Mouse (Mus musculus): ENCODE measurements around the gene Cox19. TPM values are rescaled to one million over a fixed set of nuclear protein-coding genes. Genes with fewer than 3 reads are reported as not detected.
"Not testable (repeated sequence)": the region's sequence is repeated elsewhere in the genome, so short reads cannot be mapped to it uniquely, and the experiment has no call there.

Gene Cox19
- 111 and 117 TPM in 2 replicates for polyA plus RNA-seq (2015; fragmentation: Nextera tagmentation; extraction: Ambion mirVana)

DNA sequence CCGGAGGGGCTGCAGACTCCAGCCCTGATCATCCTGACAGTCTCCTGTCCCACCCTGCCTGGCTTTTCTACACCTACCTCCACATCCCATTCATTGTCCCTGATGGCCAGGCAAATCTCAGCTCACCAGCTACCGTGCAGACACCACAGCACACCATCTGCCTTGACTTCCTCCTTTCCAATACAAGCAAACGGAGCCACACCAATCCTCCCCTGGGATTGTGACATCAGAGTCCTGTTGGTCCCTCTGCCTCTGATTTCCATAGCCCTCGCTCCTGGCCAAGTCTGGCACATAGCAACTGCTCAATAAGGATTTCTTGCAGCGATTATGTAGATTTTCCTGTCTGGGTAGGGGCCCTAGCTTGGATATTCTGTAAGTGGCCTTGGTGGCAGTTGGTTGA, at the start of gene Cox19:
TSS of gene Cox19 (minus strand) at position 285 of the 400 bp plus-strand sequence.
- Histone ChIP-seq H3K27ac (no peak within 1 kb of the TSS), H3K4me1 (no peaks in the 10 kb centered on the region), H3K27me3 (0 out of 2 replicates have a peak, but pooled peaks cover 13% of the 10 kb centered on the region), H3K9me3 (replicated peaks) (no peaks in the 10 kb centered on the region), H3K4me2 (no peak within 1 kb of the TSS), H3K4me3 (no peak within 1 kb of the TSS), H3K36me3 (ENCODE audit: poor library complexity, severe bottlenecking) (no peaks in the 10 kb centered on the region), H3K9ac (no peak within 1 kb of the TSS)
- 62% methylated on average over 5 of the region's 5 CpGs for WGBS
- no peak for ATAC-seq

DNA sequence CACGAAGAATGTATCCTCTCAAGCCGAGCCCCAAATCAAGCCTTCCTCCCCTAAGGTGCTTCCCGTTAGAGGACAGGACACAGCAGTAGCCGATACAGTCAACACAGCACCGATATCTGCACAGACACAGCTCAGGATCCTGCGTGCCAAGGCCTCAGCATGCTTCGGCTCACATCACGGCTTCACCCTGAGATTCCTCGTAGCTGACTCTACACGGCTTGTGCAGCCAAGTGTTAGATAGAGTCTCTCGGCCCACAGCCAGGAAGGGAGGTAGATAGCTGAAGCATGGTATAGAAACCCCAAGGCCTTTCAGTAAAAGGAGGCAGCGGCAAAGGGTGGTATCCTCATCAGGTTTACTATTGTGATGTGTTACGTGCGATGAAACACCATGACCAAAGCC, 48.8 kb upstream of the Cox19 start:
- H3K36me3 ChIP-seq (ENCODE audit: poor library complexity, severe bottlenecking), result no peaks in the 10 kb centered on the region
- H3K9ac ChIP-seq, result no peak overlapping the region
- no peak overlapping the region for H3K27ac ChIP-seq
- 91% methylated on average over 14 of the region's 14 CpGs for WGBS
- H3K4me3 ChIP-seq, result no peak overlapping the region
- no peak overlapping the region for H3K4me2 ChIP-seq
- H3K9me3 ChIP-seq (replicated peaks), result no peaks in the 10 kb centered on the region
- no peak for ATAC-seq
- H3K4me1 ChIP-seq, result peaks cover 7% of the 10 kb centered on the region
- H3K27me3 ChIP-seq, result no peaks in the 10 kb centered on the region

DNA sequence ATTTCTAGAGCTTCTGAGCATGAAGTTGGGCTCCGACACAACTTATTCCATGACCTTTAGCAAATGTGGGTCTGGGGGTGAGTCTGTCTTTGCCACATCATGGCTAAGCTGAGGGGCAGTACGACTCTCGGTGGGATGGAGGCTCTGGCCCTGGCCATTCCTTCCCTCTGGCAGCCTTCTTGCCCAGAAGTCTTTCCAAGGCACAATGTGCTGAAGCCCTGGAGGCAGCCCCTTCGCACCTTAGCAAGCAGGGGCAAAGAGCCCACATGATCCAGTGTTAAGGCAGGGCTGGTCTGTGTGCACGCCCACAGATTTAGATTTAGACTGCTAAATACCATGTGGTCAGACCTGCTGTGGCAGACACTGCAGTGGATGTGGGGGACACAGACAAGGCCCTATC, 47.6 kb upstream of the Cox19 start:
- Histone ChIP-seq H3K27ac (no peak overlapping the region), H3K4me2 (no peak overlapping the region), H3K27me3 (no peaks in the 10 kb centered on the region), H3K9ac (no peak overlapping the region), H3K36me3 (ENCODE audit: poor library complexity, severe bottlenecking) (no peaks in the 10 kb centered on the region), H3K4me1 (peaks cover 7% of the 10 kb centered on the region), H3K9me3 (replicated peaks) (no peaks in the 10 kb centered on the region), H3K4me3 (no peak overlapping the region)
- WGBS, result 87% methylated on average over 5 of the region's 5 CpGs
- no peak for ATAC-seq

DNA sequence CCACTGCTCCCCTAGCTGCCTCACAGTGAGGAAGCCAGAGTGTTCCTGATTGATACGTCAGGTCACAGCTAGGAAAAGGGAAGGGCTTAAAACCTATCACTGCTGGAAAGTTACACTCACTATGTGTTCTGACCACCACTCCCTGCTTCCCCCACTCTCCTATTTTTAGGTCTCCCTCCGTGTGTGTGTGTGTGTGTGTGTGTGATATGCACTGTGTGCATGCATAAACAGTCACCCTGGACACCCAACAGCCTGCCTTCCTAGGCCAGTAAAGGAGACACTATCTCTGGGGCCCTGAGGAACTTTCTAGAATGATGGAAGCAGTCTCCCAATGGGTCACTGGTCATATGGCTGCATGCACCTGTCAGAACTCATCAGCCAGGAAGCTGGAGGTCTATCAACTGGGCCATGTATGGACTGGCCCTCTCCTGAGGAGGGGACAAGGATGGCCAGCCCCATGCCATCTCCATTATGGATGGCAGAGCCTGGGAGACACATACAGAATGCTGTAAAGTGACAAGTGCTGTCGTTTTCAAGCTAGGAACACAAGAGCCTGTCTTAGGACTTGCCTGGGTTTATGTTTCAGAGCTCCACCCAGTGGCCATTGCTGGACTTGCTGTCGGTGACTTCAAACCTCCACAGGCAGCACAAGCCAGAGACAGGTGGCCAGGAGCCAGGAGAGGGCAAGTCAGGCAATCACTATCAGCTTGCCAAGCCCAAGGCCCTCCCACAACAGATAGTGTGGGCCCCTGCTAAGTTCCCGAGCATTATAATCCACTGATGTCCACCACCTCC, 46.9 kb upstream of the Cox19 start:
- peaks cover 7% of the 10 kb centered on the region for H3K4me1 ChIP-seq
- ATAC-seq, result peak; percentile 51
- H3K27ac ChIP-seq, result no peak overlapping the region
- no peak overlapping the region for H3K4me3 ChIP-seq
- H3K9me3 ChIP-seq (replicated peaks), result no peaks in the 10 kb centered on the region
- 41% methylated on average over 5 of the region's 5 CpGs for WGBS
- H3K9ac ChIP-seq, result no peak overlapping the region
- no peaks in the 10 kb centered on the region for H3K36me3 ChIP-seq (ENCODE audit: poor library complexity, severe bottlenecking)
- no peaks in the 10 kb centered on the region for H3K27me3 ChIP-seq
- no peak overlapping the region for H3K4me2 ChIP-seq

DNA sequence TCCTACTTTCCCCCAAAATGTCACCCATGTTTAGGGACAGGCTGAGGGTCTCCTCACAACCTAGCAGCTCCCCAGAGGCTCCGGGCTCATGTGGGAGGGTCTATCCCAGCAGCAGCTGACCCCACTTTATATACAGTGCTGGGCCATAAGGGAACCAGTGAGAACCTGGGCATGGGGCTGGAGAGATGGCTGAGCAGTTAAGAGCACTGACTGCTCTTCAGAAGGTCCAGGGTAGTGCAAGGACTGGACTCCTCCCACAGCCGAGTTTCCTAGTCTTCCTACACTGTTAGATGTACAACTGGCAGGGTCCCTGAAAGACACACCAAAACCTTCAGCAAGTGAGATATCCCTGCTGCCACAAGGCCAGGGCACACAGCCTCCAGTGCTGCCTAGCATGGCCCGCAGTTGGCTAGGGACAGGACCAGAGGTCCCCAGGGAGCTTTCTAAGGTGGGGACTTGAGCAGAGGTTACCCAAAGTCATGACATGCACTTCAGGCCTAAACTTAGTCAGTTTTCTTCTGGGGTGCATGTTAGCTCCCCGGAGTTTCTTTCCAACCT, 46.2 kb upstream of the Cox19 start:
- Histone ChIP-seq H3K9ac (no peak overlapping the region), H3K4me2 (no peak overlapping the region), H3K9me3 (replicated peaks) (no peaks in the 10 kb centered on the region), H3K36me3 (ENCODE audit: poor library complexity, severe bottlenecking) (no peaks in the 10 kb centered on the region), H3K4me1 (peaks cover 7% of the 10 kb centered on the region), H3K4me3 (no peak overlapping the region), H3K27ac (no peak overlapping the region), H3K27me3 (no peaks in the 10 kb centered on the region)
- WGBS, result 91% methylated on average over 4 of the region's 4 CpGs
- no peak for ATAC-seq

DNA sequence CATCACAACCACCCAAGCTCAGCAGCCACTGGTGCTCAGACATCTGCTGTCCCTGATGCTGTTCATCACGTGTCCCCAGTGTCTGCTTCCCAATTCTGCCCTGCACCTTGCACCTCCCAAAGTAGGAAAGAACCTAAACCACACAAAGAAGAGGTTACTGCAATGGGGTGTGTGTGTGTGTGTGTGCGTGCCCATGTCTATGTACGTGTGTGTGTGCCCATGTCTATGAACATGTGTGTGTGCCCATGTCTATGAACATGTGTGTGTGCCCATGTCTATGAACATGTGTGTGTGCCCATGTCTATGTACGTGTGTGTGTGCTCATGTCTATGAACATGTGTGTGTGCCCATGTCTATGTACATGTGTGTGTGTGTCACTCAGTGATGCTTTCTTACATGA, 44.3 kb upstream of the Cox19 start:
- no peaks in the 10 kb centered on the region for H3K9me3 ChIP-seq (replicated peaks)
- no peak for ATAC-seq
- 90% methylated on average over 4 of the region's 4 CpGs for WGBS
- no peak overlapping the region for H3K4me3 ChIP-seq
- no peak overlapping the region for H3K27ac ChIP-seq
- H3K27me3 ChIP-seq, result no peaks in the 10 kb centered on the region
- H3K4me2 ChIP-seq, result no peak overlapping the region
- no peaks in the 10 kb centered on the region for H3K36me3 ChIP-seq (ENCODE audit: poor library complexity, severe bottlenecking)
- no peak overlapping the region for H3K9ac ChIP-seq
- H3K4me1 ChIP-seq, result peaks cover 7% of the 10 kb centered on the region

DNA sequence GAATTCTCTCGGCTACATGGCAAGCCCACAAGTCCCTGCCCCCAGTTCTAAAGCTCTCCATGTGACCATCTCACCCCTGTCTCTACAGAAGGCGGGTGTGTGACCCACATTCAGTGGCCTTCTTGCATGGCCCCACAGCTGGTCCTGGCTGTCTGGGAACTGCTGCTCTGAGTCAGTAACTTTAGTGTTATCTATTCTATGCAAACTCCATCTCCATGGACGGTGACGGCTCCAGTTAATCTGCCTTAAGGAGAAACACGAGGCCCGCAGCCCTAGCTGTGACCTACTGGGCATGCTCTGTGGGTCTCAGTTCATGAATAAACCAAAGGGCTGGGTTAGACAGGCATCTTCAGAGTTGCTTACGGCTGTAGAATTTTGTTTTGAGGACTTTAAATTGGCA, 43.2 kb upstream of the Cox19 start:
- H3K27me3 ChIP-seq, result no peaks in the 10 kb centered on the region
- no peaks in the 10 kb centered on the region for H3K36me3 ChIP-seq (ENCODE audit: poor library complexity, severe bottlenecking)
- no peaks in the 10 kb centered on the region for H3K9me3 ChIP-seq (replicated peaks)
- no peak overlapping the region for H3K4me3 ChIP-seq
- H3K27ac ChIP-seq, result no peak overlapping the region
- no peak overlapping the region for H3K4me2 ChIP-seq
- WGBS, result 79% methylated on average over 7 of the region's 7 CpGs
- peaks cover 12% of the 10 kb centered on the region for H3K4me1 ChIP-seq
- no peak overlapping the region for H3K9ac ChIP-seq
- ATAC-seq, result no peak

DNA sequence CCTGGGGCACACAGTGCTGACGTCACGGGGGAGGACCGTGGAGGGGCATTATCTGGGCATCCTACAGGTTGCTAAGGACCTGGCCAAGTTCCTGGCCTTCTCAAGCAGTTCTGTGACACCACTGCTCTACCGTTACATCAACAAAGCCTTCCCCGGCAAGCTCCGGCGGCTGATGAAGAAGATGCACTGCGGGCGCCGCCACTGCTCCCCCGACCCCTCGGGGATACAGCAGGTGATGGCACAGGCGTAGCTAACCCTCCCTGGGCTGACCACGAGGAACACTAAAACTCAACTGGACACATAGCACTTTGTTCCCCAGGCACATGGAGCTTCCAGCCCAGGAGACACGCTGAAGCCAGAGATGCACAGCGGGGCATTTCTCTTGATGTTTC, 42.0 kb upstream of the Cox19 start:
- Histone ChIP-seq H3K27me3 (no peaks in the 10 kb centered on the region), H3K27ac (no peak overlapping the region), H3K9ac (no peak overlapping the region), H3K36me3 (ENCODE audit: poor library complexity, severe bottlenecking) (no peaks in the 10 kb centered on the region), H3K4me1 (peaks cover 16% of the 10 kb centered on the region), H3K9me3 (replicated peaks) (no peaks in the 10 kb centered on the region), H3K4me3 (no peak overlapping the region), H3K4me2 (no peak overlapping the region)
- ATAC-seq, result no peak
- 90% methylated on average over 16 of the region's 16 CpGs for WGBS

DNA sequence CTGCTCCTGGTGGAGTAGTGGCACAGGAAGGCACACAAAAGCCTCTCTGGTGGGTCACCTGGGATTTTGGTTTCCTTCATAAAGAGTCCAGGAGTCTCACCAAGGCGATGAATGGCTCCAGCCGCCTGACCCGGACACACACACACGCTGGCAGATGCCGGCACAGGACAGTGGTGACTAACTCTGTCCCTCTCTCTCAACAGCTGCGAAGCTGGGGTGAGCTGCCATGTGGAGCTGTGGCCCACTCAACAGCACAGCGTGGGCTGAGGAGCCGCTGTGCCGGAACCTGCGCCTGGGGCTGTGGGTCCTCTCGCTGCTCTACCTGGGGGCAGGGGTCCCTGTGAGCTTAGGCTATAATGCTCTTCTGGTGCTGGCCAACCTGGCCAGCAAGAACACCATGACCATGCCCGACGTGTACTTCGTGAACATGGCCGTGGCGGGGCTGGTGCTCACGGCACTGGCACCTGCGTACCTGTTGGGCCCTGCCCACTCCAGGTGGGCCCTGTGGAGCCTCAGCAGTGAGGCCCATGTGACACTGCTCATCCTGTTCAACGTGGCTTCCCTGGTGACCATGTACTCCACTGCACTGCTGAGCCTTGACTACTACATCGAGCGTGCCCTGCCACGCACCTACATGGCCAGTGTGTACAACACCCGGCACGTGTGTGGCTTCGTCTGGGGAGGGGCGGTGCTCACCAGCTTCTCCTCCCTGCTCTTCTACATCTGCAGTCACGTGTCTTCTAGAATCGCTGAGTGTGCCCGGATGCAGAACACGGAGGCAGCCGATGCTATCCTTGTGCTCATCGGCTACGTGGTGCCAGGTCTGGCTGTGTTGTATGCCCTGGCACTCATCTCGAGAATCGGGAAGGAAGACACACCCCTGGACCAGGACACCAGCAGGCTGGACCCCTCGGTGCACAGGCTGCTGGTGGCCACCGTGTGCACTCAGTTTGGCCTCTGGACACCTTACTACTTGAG, 41.3 kb upstream of the Cox19 start:
- Histone ChIP-seq H3K27me3 (no peaks in the 10 kb centered on the region), H3K9me3 (replicated peaks) (no peaks in the 10 kb centered on the region), H3K27ac (no peak overlapping the region), H3K4me1 (peaks cover 21% of the 10 kb centered on the region), H3K9ac (no peak overlapping the region), H3K4me2 (no peak overlapping the region), H3K36me3 (ENCODE audit: poor library complexity, severe bottlenecking) (no peaks in the 10 kb centered on the region), H3K4me3 (no peak overlapping the region)
- ATAC-seq, result no peak
- WGBS, result 96% methylated on average over 37 of the region's 37 CpGs

DNA sequence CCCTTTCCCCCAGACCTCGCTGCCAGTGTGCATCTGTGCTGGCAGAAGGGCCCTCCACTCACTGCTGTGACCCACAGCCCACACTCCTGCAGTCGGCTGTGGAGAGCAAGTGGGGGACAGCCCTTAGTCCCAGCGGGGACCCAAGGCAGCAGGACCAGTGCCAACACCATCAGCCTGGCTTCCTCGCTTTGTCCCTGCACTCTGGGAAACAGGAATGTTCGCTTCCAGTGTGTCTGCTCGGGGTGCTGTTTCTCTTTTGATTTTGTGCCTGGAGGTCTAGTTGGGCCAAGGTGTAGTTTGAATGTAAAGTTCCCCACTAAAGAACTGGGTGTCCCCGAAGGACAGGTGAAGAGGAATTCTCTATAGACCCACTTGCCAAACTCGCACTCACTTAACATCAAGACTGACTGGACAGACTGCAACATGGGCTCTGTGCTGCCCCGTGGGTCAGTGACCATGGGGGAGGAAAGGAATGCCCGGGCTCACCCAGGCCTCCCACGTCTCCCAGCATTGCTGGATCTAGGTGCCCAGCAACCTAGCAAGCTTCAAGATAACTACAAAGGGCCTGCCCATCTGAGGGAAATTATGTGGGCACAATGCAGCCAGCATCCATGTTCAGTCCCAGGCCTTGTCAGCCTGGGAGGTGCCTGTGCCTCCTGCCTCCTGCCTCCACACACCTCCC, 40.2 kb upstream of the Cox19 start:
- ATAC-seq, result no peak
- Histone ChIP-seq H3K4me1 (peaks cover 23% of the 10 kb centered on the region), H3K27ac (no peak overlapping the region), H3K4me2 (no peak overlapping the region), H3K27me3 (no peaks in the 10 kb centered on the region), H3K4me3 (no peak overlapping the region), H3K9ac (no peak overlapping the region), H3K36me3 (ENCODE audit: poor library complexity, severe bottlenecking) (no peaks in the 10 kb centered on the region), H3K9me3 (replicated peaks) (no peaks in the 10 kb centered on the region)
- WGBS, result 81% methylated on average over 11 of the region's 11 CpGs

DNA sequence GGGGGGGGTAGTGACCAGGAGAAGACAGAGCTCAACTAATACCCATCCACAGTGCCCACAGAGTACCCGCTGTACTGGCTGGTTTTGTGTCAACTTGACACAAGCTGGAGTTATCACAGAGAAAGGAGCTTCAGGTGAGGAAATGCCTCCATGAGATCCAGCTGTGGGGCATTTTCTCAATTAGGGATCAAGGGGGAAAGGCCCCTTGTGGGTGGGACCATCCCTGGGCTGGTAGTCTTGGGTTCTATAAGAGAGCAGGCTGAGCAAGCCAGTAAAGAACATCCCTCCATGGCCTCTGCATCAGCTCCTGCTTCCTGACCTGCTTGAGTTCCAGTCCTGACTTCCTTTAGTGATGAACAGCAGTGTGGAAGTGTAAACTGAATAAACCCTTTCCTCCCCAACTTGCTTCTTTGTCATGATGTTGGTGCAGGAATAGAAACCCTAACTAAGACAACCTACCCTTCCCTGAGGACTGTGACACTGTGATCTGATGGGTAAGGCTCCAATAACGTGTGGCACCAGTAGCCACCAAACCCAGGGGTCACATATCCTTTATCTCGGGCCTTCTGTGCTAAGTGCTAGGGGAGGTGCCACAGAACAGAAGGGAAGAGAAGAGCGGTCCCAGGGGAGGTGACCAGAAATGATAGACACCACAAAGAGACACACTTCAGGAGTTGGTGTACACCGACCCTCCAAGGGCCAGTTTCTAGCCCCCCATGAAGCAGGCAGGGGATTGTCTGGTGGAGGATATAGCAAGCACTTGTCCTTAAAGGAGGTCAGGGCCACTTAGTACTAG, 39.3 kb upstream of the Cox19 start:
- H3K4me3 ChIP-seq; ATAC-seq; H3K9me3 ChIP-seq (replicated peaks); H3K36me3 ChIP-seq (ENCODE audit: poor library complexity, severe bottlenecking); H3K27ac ChIP-seq; H3K27me3 ChIP-seq; H3K9ac ChIP-seq; H3K4me2 ChIP-seq: not testable (repeated sequence)
- H3K4me1 ChIP-seq, result peaks cover 23% of the 10 kb centered on the region
- 87% methylated on average over 5 of the region's 5 CpGs for WGBS
